Mouse (Mus musculus): ENCODE measurements around the gene Zswim9. TPM values are rescaled to one million over a fixed set of nuclear protein-coding genes. Genes with fewer than 3 reads are reported as not detected.

Gene Zswim9
- 3.0 TPM for polyA plus RNA-seq (2014; fragmentation: Illumina TruSeq; extraction: RNeasy Lipid Tissue Mini Kit (QIAGEN cat#74804); ENCODE audit: low replicate concordance)

GRCm38 (mm10) chr7:13278308-13278891, at the start of gene Zswim9:
Zswim9 (minus strand) TSS chr7:13278721.

GRCm38 (mm10) chr7:13324316-13324715, 45.8 kb upstream of the Zswim9 start, which contains the start of gene Pla2g4c:
Pla2g4c (plus strand) TSS chr7:13324655.

GRCm38 (mm10) chr7:13277081-13277480, 1.4 kb downstream of the Zswim9 start, which contains the start of gene Lig1:
Lig1 (plus strand) TSS chr7:13277283.

GRCm38 (mm10) chr7:13212720-13213119, 65.8 kb downstream of the Zswim9 start, which contains the start of gene Vmn1r89:
Vmn1r89 (plus strand) TSS chr7:13213020.

Other genes with a start within 250 kb of the Zswim9 start
- gene Chmp2a, start 243.9 kb downstream of the Zswim9 start, polyA plus RNA-seq (2014; fragmentation: Illumina TruSeq; extraction: RNeasy Lipid Tissue Mini Kit (QIAGEN cat#74804); ENCODE audit: low replicate concordance) = 78.8 TPM
- 50.0 TPM for gene Ube2m, start 240.4 kb downstream of the Zswim9 start, polyA plus RNA-seq (2014; fragmentation: Illumina TruSeq; extraction: RNeasy Lipid Tissue Mini Kit (QIAGEN cat#74804); ENCODE audit: low replicate concordance)
- 0.15 TPM for gene Mzf1, start 224.0 kb downstream of the Zswim9 start, polyA plus RNA-seq (2014; fragmentation: Illumina TruSeq; extraction: RNeasy Lipid Tissue Mini Kit (QIAGEN cat#74804); ENCODE audit: low replicate concordance)
- gene Vmn1r85, start 183.5 kb downstream of the Zswim9 start, polyA plus RNA-seq (2014; fragmentation: Illumina TruSeq; extraction: RNeasy Lipid Tissue Mini Kit (QIAGEN cat#74804); ENCODE audit: low replicate concordance) = not detected
- gene Vmn1r86, start 158.8 kb downstream of the Zswim9 start, polyA plus RNA-seq (2014; fragmentation: Illumina TruSeq; extraction: RNeasy Lipid Tissue Mini Kit (QIAGEN cat#74804); ENCODE audit: low replicate concordance) = not detected
- not detected for gene Vmn1r87, start 138.6 kb downstream of the Zswim9 start, polyA plus RNA-seq (2014; fragmentation: Illumina TruSeq; extraction: RNeasy Lipid Tissue Mini Kit (QIAGEN cat#74804); ENCODE audit: low replicate concordance)
- 0.04 TPM for gene Vmn1r88, start 119.2 kb downstream of the Zswim9 start, polyA plus RNA-seq (2014; fragmentation: Illumina TruSeq; extraction: RNeasy Lipid Tissue Mini Kit (QIAGEN cat#74804); ENCODE audit: low replicate concordance)
- gene Vmn1r89, start 65.7 kb downstream of the Zswim9 start, polyA plus RNA-seq (2014; fragmentation: Illumina TruSeq; extraction: RNeasy Lipid Tissue Mini Kit (QIAGEN cat#74804); ENCODE audit: low replicate concordance) = not detected
- 8.7 TPM for gene Lig1, start 1.4 kb downstream of the Zswim9 start, polyA plus RNA-seq (2014; fragmentation: Illumina TruSeq; extraction: RNeasy Lipid Tissue Mini Kit (QIAGEN cat#74804); ENCODE audit: low replicate concordance)
- gene Pla2g4c, start 45.9 kb upstream of the Zswim9 start, polyA plus RNA-seq (2014; fragmentation: Illumina TruSeq; extraction: RNeasy Lipid Tissue Mini Kit (QIAGEN cat#74804); ENCODE audit: low replicate concordance) = 3.4 TPM
- gene Cabp5, start 119.4 kb upstream of the Zswim9 start, polyA plus RNA-seq (2014; fragmentation: Illumina TruSeq; extraction: RNeasy Lipid Tissue Mini Kit (QIAGEN cat#74804); ENCODE audit: low replicate concordance) = not detected
- not detected for gene Bsph1, start 172.1 kb upstream of the Zswim9 start, polyA plus RNA-seq (2014; fragmentation: Illumina TruSeq; extraction: RNeasy Lipid Tissue Mini Kit (QIAGEN cat#74804); ENCODE audit: low replicate concordance)

All from small intestine, adult 10 weeks (tissue).